Mouse (Mus musculus) liver, embryonic 16.5 days (tissue): ENCODE data around the gene Marveld1. TPM values are rescaled to one million over a fixed set of nuclear protein-coding genes. Genes with fewer than 3 reads are reported as not detected.

Experiments
- ATAC-seq: fragments of 200-750 bp; cut with Nextera tagmentation; 2 replicates; pipeline ENCODE4 v1.8.0; 2017; ENCODE audit warnings: low read depth, mild to moderate bottlenecking, moderate number of reproducible peaks, moderate library complexity
- H3K27ac ChIP-seq: fragments of 300-500 bp; sonication (generic); 2 replicates; pipeline ENCODE4 v1.5.1; 2014; ENCODE audit warnings: mild to moderate bottlenecking, low read length
- H3K27me3 ChIP-seq: fragments of 300-500 bp; sonication (generic); 2 replicates; pipeline ENCODE4 v1.6.1; 2014; ENCODE audit warnings: low read depth, low read length, mixed read lengths; ENCODE audit not compliant: control insufficient read depth, insufficient read depth
- H3K36me3 ChIP-seq: fragments of 300-500 bp; sonication (generic); 2 replicates; pipeline ENCODE4 v1.6.1; 2014; ENCODE audit warnings: mild to moderate bottlenecking; ENCODE audit not compliant: control insufficient read depth, insufficient read depth
- H3K4me1 ChIP-seq: fragments of 300-500 bp; sonication (generic); 2 replicates; pipeline ENCODE4 v1.6.1; 2014; ENCODE audit warnings: low read depth, low read length, mixed read lengths; ENCODE audit not compliant: control insufficient read depth
- H3K4me2 ChIP-seq: fragments of 300-500 bp; sonication (generic); 2 replicates; pipeline ENCODE4 v1.6.1; 2014; ENCODE audit warnings: low read depth, low read length, mixed read lengths
- H3K4me3 ChIP-seq: fragments of 300-500 bp; sonication (generic); 2 replicates; pipeline ENCODE4 v1.5.1; 2014; ENCODE audit warnings: low read depth, mild to moderate bottlenecking, low read length
- H3K9ac ChIP-seq: fragments of 300-500 bp; sonication (generic); 2 replicates; pipeline ENCODE4 v1.6.1; 2014; ENCODE audit warnings: low read depth, low read length
- H3K9me3 ChIP-seq: fragments of 300-500 bp; sonication (generic); replicated peaks from 2 replicates; pipeline ENCODE4 v1.6.1; 2016; ENCODE audit warnings: low read length; ENCODE audit not compliant: control insufficient read depth
- WGBS: fragments of 180-500 bp; shearing (Covaris S2); extraction: QIAGEN DNeasy Blood & Tissue Kit; methylation state at CpG from one replicate; pipeline ENCODE4 v1.1.7; 2014; ENCODE audit not compliant: insufficient replicate concordance; 5-methylcytosine and 5-hydroxymethylcytosine counted together
- polyA plus RNA-seq: library from polyadenylated mRNA; unstranded; fragments of >200 nt; fragmentation: Nextera tagmentation; extraction: Ambion mirVana; gene quantifications from 2 replicates; pipeline ENCODE4 v1.2.1, GENCODE M21; 2015

Gene Marveld1
- polyA plus RNA-seq, 1 experiment from 2014 or later, result 2.0 TPM

- no peak overlapping the region for H3K27ac ChIP-seq
- H3K36me3 ChIP-seq, result no peaks in the 10 kb centered on the region
- H3K4me1 ChIP-seq, result peaks cover 3% of the 10 kb centered on the region
- H3K4me3 ChIP-seq, result no peak overlapping the region
- H3K27me3 ChIP-seq, result no peaks in the 10 kb centered on the region
- no peaks in the 10 kb centered on the region for H3K9me3 ChIP-seq
- H3K4me2 ChIP-seq, result no peak overlapping the region
- WGBS, result 73% methylated on average over 4 of the region's 4 CpGs
- ATAC-seq, result no peak
- H3K9ac ChIP-seq, result no peak overlapping the region
Measured at GRCm38 (mm10) chr19:42137167-42137672, 10.0 kb upstream of the Marveld1 start.

DNA sequence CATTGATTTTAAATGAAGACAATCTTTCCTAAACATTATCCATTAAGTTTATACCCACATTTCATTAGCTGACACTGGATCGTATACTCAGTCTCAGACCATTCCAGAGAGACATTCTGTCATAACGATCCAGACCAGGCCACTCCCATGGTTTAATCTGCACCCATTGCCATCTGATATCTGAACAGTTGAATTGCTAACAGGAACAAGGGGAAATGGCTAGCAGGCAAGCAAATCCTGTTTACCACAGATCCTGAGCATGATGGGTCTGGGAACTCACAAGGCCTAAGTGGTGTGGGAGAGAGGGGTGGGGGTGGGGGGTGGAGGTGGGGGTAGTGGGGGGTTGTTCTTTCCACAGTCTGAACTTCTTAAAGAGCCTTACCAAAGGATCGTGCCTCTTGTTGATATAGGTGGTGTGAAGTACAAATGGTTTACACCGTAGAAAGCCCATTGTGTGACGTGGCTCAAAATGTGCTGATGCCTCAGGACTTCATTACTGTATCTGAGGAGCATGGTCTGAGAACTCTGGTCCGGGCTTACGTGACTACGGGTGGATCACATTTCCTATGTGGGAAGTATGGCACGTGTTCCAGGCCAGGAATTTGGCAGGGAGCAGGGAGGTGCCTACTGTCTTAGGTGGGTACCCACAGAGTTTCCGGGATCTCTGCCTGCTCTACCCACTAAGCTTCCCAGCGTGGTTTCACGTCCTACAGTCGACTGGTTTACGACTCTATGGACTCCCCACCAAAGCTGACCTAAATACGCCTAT, 8.5 kb upstream of the Marveld1 start:
- Histone ChIP-seq H3K27ac (no peak overlapping the region), H3K4me1 (peaks cover 3% of the 10 kb centered on the region), H3K9ac (no peak overlapping the region), H3K27me3 (no peaks in the 10 kb centered on the region), H3K9me3 (no peaks in the 10 kb centered on the region), H3K4me2 (no peak overlapping the region), H3K4me3 (no peak overlapping the region), H3K36me3 (no peaks in the 10 kb centered on the region)
- ATAC-seq, result no peak
- WGBS, result 65% methylated on average over 15 of the region's 15 CpGs

DNA sequence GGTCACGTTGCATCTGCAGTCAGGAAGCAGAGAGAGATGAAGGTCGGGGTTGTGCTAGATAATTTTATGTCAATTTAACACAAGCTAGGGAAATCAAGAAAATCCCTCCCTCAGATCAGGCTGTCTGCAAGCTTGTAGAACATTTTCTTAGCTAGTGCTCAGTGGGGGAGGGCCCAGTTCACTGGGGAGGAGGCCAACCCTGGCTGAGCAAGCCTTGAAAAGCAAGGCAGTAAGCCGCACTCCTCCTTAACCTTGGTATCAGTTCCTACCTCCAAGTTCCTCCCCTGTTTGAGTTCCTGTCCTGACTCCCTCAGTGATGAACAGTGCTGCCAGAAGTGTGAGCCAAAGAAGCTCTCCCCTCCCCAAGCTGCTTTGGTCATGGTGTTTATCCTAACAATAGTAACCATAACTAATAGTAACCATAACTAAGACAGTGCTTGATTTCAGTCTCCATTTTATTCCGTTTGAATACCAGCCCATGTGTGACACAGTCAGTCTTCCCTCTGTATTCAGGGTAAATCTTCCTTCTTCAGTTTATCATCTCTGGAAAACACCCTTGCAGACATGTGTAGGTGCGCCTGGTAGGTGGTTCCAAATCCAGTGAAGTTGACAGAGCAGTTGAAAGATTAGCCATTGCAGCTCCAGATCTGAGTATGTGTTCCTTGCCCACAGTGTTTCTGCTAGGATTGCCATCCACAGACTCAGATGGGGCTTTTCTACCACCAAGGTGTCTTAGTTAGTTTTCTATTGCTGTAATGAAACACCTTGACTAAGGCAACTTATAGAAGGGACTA, 7.3 kb upstream of the Marveld1 start:
- Histone ChIP-seq H3K4me3 (no peak overlapping the region), H3K4me1 (peaks cover 3% of the 10 kb centered on the region), H3K9ac (no peak overlapping the region), H3K9me3 (no peaks in the 10 kb centered on the region), H3K27ac (no peak overlapping the region), H3K36me3 (no peaks in the 10 kb centered on the region), H3K4me2 (no peak overlapping the region), H3K27me3 (no peaks in the 10 kb centered on the region)
- no peak for ATAC-seq
- WGBS, result 57% methylated on average over 5 of the region's 5 CpGs

DNA sequence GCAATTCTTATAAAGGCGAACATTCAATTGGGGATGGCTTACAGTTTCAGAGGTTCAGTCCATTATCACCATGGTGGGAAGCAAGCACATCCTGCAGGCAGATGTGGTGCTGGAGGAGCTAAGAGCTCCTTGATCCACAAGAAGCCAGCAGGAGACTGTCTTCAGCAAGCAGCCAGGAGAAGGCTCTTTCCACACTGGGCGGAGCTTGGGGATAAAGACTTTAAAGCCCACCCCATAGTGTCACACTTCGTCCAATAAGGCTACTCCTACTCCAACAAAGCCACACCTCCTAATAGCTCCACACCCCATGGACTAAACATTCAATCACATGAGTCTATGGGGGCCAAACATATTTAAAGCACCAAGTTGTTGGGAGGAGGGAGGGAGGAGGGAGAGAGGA, 5.2 kb upstream of the Marveld1 start:
- H3K4me3 ChIP-seq, result no peak overlapping the region
- peaks cover 8% of the 10 kb centered on the region for H3K4me1 ChIP-seq
- no peaks in the 10 kb centered on the region for H3K9me3 ChIP-seq
- H3K27ac ChIP-seq, result no peak overlapping the region
- 61% methylated on average over 3 of the region's 3 CpGs for WGBS
- no peaks in the 10 kb centered on the region for H3K36me3 ChIP-seq
- H3K27me3 ChIP-seq, result peaks cover 12% of the 10 kb centered on the region
- no peak overlapping the region for H3K4me2 ChIP-seq
- no peak for ATAC-seq
- H3K9ac ChIP-seq, result no peak overlapping the region

DNA sequence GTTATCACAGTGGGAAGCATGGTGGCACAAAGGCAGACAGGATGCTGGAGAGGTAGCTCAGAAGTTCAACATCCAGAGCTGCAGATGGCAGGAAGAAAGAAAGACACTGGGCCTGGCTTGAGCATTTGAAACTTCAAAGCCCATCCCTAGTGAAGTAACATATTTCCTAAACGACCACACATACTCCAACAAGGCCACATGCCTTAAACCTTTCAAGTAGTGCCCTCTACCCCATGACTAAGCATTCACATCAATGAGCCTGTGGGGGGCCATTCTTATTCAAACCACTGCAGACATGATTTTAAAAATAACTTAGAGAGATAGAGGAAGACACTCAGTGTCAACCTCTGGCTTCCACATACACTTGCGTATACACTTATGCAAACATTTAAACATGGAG, 4.4 kb upstream of the Marveld1 start:
- Histone ChIP-seq H3K4me2 (no peak overlapping the region), H3K4me3 (no peak overlapping the region), H3K27ac (no peak overlapping the region), H3K9ac (no peak overlapping the region), H3K36me3 (no peaks in the 10 kb centered on the region), H3K27me3 (peaks cover 19% of the 10 kb centered on the region), H3K9me3 (no peaks in the 10 kb centered on the region), H3K4me1 (peaks cover 9% of the 10 kb centered on the region)
- no peak for ATAC-seq
- 56% methylated on average over 2 of the region's 2 CpGs for WGBS

DNA sequence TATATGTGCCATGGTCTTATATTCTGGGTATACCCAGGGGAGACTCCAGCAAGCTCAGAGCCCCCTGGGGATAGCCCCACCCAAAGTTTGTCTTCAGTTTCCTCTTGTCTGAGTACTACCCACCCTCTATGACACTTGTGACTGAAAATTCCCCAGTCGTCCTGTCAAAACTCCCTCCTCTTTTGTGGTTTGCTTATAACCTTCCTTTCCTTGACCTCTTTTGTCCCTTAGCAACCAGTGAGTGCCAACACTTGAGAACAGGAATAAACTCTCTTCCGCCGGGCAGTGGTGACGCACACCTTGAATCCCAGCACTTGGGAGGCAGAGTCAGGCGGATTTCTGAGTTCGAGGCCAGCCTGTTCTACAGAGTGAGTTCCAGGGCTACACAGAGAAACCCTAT, 3.1 kb upstream of the Marveld1 start:
- 37% methylated on average over 6 of the region's 6 CpGs for WGBS
- ATAC-seq, result no peak
- H3K9ac ChIP-seq, result no peak overlapping the region
- H3K36me3 ChIP-seq, result no peaks in the 10 kb centered on the region
- peaks cover 33% of the 10 kb centered on the region for H3K27me3 ChIP-seq
- no peak overlapping the region for H3K27ac ChIP-seq
- H3K9me3 ChIP-seq, result no peaks in the 10 kb centered on the region
- H3K4me3 ChIP-seq, result no peak overlapping the region
- no peak overlapping the region for H3K4me2 ChIP-seq
- peaks cover 14% of the 10 kb centered on the region for H3K4me1 ChIP-seq

DNA sequence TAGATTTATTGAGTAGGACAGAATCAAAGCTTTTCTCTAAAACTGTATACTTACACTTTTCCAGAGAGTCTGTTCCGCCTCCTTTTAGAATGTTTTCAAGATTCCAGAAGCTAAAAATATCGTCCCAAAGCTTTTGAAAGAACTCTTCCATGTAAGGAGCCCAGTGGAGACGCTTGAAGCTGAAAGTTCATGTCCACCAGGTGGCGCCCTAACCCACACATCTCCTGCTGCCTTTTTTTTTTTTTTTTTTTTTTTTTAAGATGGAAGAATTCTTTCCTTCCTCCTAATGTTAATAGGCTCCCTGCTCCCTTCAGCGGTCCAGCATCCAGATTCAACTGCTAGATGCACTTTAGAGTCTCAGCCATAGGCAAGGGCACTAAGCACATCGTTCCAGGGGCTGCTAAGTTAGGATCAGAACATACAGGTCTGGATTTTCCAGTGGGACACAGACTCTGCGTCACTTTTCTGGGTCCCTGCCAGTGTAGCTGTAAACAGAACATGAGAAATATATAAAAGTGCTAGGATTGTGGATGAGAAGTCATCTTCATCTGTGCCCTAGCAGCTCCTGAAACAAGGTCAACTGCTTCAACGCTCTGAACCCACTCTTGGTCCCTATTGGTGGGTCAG, 2.5 kb upstream of the Marveld1 start:
- no peak overlapping the region for H3K4me3 ChIP-seq
- peaks cover 36% of the 10 kb centered on the region for H3K27me3 ChIP-seq
- H3K4me2 ChIP-seq, result no peak overlapping the region
- no peaks in the 10 kb centered on the region for H3K36me3 ChIP-seq
- no peaks in the 10 kb centered on the region for H3K9me3 ChIP-seq
- no peak overlapping the region for H3K27ac ChIP-seq
- WGBS, result 25% methylated on average over 8 of the region's 8 CpGs
- peaks cover 20% of the 10 kb centered on the region for H3K4me1 ChIP-seq
- no peak for ATAC-seq
- no peak overlapping the region for H3K9ac ChIP-seq

GRCm38 (mm10) chr19:42145210-42145609, 2.0 kb upstream of the Marveld1 start:
- H3K9me3 ChIP-seq, result no peaks in the 10 kb centered on the region
- 48% methylated on average over 4 of the region's 4 CpGs for WGBS
- peaks cover 36% of the 10 kb centered on the region for H3K27me3 ChIP-seq
- ATAC-seq, result no peak
- no peak overlapping the region for H3K9ac ChIP-seq
- H3K27ac ChIP-seq, result no peak overlapping the region
- H3K4me3 ChIP-seq, result no peak overlapping the region
- no peaks in the 10 kb centered on the region for H3K36me3 ChIP-seq
- H3K4me2 ChIP-seq, result no peak overlapping the region
- peaks cover 23% of the 10 kb centered on the region for H3K4me1 ChIP-seq
